Mouse (Mus musculus) limb, embryonic 12.5 days (tissue): ENCODE results near the gene Tmem63b. TPM values are rescaled to one million over a fixed set of nuclear protein-coding genes. Genes with fewer than 3 reads are reported as not detected.
"Not testable (repeated sequence)": the region's sequence is repeated elsewhere in the genome, so short reads cannot be mapped to it uniquely, and the experiment has no call there.

ENCODE experiments used
- ATAC-seq: fragments of 200-750 bp; cut with Nextera tagmentation; 2 replicates; pipeline ENCODE4 v1.8.0; 2017; ENCODE audit warnings: low read depth, moderate TSS enrichment; ENCODE audit not compliant: insufficient number of reproducible peaks, insufficient read depth, low FRiP score, low TSS enrichment
- H3K27ac ChIP-seq: fragments of 300-500 bp; sonication (generic); 2 replicates; pipeline ENCODE4 v1.5.1; 2016; ENCODE audit warnings: mild to moderate bottlenecking, moderate library complexity
- H3K27me3 ChIP-seq: fragments of 300-500 bp; sonication (generic); 2 replicates; pipeline ENCODE4 v1.6.1; 2016; ENCODE audit warnings: mild to moderate bottlenecking, moderate library complexity
- H3K36me3 ChIP-seq: fragments of 300-500 bp; sonication (generic); 2 replicates; pipeline ENCODE4 v1.6.1; 2016; ENCODE audit warnings: mild to moderate bottlenecking, moderate library complexity
- H3K4me1 ChIP-seq: fragments of 300-500 bp; sonication (generic); replicated peaks from 2 replicates; pipeline ENCODE4 v1.6.1; 2016
- H3K4me2 ChIP-seq: fragments of 300-500 bp; sonication (generic); 2 replicates; pipeline ENCODE4 v1.6.1; 2016; ENCODE audit warnings: mild to moderate bottlenecking, moderate library complexity
- H3K4me3 ChIP-seq: fragments of 300-500 bp; sonication (generic); replicated peaks from 2 replicates; pipeline ENCODE4 v1.5.1; 2016; ENCODE audit warnings: mild to moderate bottlenecking
- H3K9ac ChIP-seq: fragments of 300-500 bp; sonication (generic); replicated peaks from 2 replicates; pipeline ENCODE4 v1.6.1; 2016; ENCODE audit warnings: mild to moderate bottlenecking, moderate library complexity
- H3K9me3 ChIP-seq: fragments of 300-500 bp; sonication (generic); 2 replicates; pipeline ENCODE4 v1.6.1; 2016; ENCODE audit warnings: mild to moderate bottlenecking, moderate library complexity
- WGBS: fragments of 180-500 bp; shearing (Covaris S2); methylation state at CpG from one replicate; pipeline ENCODE4 v1.1.7; 2016; 5-methylcytosine and 5-hydroxymethylcytosine counted together
- polyA plus RNA-seq: library from polyadenylated mRNA; unstranded; fragments of >200 nt; fragmentation: Nextera tagmentation; extraction: Ambion mirVana; gene quantifications from 2 replicates; pipeline ENCODE4 v1.2.1, GENCODE M21; 2016

The Tmem63b gene
- polyA plus RNA-seq, 1 experiment from 2014 or later: 34.1 TPM

DNA sequence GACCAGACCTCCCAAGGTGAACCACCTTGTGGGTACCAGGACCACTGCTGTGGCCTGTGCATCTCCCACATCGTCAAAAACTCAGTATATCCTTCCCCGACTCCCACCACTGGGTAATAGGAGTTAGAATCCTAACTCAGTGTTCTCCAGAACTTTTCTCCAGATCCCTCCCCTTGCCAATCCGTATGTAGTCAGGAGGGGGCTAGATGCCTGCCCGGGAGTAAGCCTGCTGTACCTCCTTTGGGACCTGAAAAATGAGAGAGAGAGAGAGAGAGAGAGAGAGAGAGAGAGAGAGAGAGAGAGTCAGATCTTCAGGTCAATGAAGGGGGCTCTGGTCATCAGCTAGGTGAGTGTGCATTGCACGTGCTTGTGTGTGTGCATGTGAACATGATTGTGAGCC is 52.7 kb downstream of the Tmem63b start:
- Histone ChIP-seq H3K27ac (no peak overlapping the region), H3K4me2 (no peak overlapping the region), H3K4me3 (no peak overlapping the region), H3K36me3 (no peaks in the 10 kb centered on the region), H3K9me3 (no peaks in the 10 kb centered on the region), H3K4me1 (peaks cover 11% of the 10 kb centered on the region), H3K9ac (no peak overlapping the region), H3K27me3 (peaks cover under 1% of the 10 kb centered on the region; the same call in 1 of the 2 replicates)
- WGBS: 82% methylated on average over 5 of the region's 5 CpGs
- ATAC-seq: no peak

- H3K27ac ChIP-seq: no peak overlapping the region
- WGBS: 74% methylated on average over 6 of the region's 6 CpGs
- peaks cover 5% of the 10 kb centered on the region; the same call in 1 of the 2 replicates for H3K27me3 ChIP-seq
- no peaks in the 10 kb centered on the region for H3K36me3 ChIP-seq
- ATAC-seq: no peak
- no peak overlapping the region for H3K4me2 ChIP-seq
- H3K9me3 ChIP-seq: no peaks in the 10 kb centered on the region
- peaks cover 11% of the 10 kb centered on the region for H3K4me1 ChIP-seq
- H3K4me3 ChIP-seq: no peak overlapping the region
- no peak overlapping the region for H3K9ac ChIP-seq
Observed at GRCm38 (mm10) chr17:45631940-45632339, 54.8 kb downstream of the Tmem63b start.

DNA sequence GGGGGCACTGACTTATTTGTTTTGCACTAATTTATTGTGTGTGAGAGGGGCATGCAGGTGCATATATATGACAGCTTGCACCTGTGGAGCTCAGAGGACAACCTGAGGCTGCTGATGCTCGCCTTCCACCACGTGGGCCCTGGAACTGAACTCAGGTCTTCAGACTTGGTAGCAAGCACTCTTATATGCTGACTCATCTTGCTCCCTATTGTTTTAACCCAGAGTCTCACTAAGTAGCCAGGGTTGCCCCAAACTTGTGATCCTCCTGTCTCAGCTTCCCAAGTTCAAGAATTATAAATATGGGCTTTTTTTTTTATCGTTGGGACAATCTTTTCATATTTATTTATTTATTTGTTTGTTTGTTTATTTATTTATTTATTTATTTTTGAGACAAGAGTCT is 55.7 kb downstream of the Tmem63b start:
- Histone ChIP-seq H3K4me1 (peaks cover 11% of the 10 kb centered on the region), H3K27ac (no peak overlapping the region), H3K9ac (no peak overlapping the region), H3K36me3 (no peaks in the 10 kb centered on the region), H3K4me3 (peak overlapping the region; percentile 46; the same call in 1 of the 2 replicates), H3K9me3 (no peaks in the 10 kb centered on the region), H3K27me3 (peaks cover 5% of the 10 kb centered on the region; the same call in 1 of the 2 replicates), H3K4me2 (peak overlapping the region; percentile 85)
- no peak for ATAC-seq
- WGBS: 53% methylated on average over 3 of the region's 3 CpGs

GRCm38 (mm10) chr17:45629861-45630694 is 56.6 kb downstream of the Tmem63b start:
- H3K9me3 ChIP-seq: no peaks in the 10 kb centered on the region
- ATAC-seq: peak; percentile 56; the same call in 1 of the 2 replicates
- WGBS: 3% methylated on average over 34 of the region's 34 CpGs
- H3K27ac ChIP-seq: no peak overlapping the region
- H3K9ac ChIP-seq: peak overlapping the region; percentile 70
- H3K36me3 ChIP-seq: no peaks in the 10 kb centered on the region
- peaks cover 11% of the 10 kb centered on the region for H3K4me1 ChIP-seq
- peak overlapping the region; percentile 85 for H3K4me2 ChIP-seq
- H3K27me3 ChIP-seq: peaks cover 5% of the 10 kb centered on the region; the same call in 1 of the 2 replicates
- H3K4me3 ChIP-seq: peak overlapping the region; percentile 46

DNA sequence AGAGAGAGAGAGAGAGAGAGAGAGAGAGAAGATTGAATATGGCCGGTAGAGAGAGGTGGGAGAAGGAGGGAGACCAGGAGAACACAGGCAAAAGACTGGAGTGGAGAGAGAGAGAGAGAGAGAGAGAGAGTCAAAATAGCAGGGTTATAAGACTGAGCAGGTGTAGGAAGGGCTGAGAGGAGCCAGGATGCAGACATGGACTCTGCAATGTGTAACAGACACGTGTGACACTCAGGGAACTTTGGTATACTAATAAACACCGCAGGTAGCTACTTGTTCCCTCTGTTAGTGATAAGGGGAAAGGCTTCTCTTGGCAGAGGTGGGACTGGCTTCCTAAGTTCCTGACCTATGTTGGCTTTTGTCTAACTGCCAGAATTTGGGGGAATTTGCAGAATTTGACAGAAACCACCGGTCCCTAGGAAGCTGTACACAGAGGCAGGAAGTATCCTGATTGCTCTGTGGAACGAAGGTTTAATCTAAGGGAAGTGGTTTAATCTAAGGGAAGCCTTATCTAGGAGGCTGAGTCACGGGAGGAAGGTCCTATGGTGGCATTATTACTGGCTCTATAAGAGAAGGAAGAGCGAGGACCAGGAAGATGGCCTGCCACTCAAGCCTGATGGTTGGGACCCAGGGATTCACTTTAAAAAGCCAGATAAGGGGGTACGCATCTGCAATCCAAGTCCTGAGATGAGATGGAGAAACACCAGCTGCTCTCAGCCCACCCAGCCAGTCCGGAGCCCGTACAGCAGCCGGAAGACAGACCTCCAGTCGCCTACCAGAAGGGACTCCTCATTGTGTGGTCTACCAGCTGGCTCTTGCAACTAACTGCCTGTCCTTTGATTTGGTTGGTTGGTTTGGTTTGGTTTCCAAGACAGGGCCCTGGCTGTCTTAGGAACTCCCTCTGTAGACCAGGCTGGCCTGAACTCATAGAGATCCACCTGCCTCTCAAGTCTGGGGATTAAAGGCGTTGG is 57.5 kb downstream of the Tmem63b start:
- H3K27me3 ChIP-seq: peaks cover 5% of the 10 kb centered on the region; the same call in 1 of the 2 replicates
- H3K27ac ChIP-seq: no peak overlapping the region
- H3K4me2 ChIP-seq: peak overlapping the region; percentile 85
- 69% methylated on average over 13 of the region's 13 CpGs for WGBS
- no peak; the same call in 1 of the 2 replicates for ATAC-seq
- H3K9ac ChIP-seq: no peak overlapping the region; the same call in 1 of the 2 replicates
- H3K36me3 ChIP-seq: no peaks in the 10 kb centered on the region
- H3K4me3 ChIP-seq: peak overlapping the region; percentile 46
- H3K4me1 ChIP-seq: peaks cover 11% of the 10 kb centered on the region
- no peaks in the 10 kb centered on the region for H3K9me3 ChIP-seq

GRCm38 (mm10) chr17:45628160-45628559 is 58.5 kb downstream of the Tmem63b start:
- no peak overlapping the region for H3K4me2 ChIP-seq
- H3K4me3 ChIP-seq: no peak overlapping the region
- no peak overlapping the region for H3K27ac ChIP-seq
- peaks cover 5% of the 10 kb centered on the region; the same call in 1 of the 2 replicates for H3K27me3 ChIP-seq
- no peak for ATAC-seq
- no peak overlapping the region for H3K9ac ChIP-seq
- no peaks in the 10 kb centered on the region for H3K36me3 ChIP-seq
- no peaks in the 10 kb centered on the region for H3K9me3 ChIP-seq
- 24% methylated on average over 3 of the region's 3 CpGs for WGBS
- H3K4me1 ChIP-seq: peaks cover 11% of the 10 kb centered on the region

DNA sequence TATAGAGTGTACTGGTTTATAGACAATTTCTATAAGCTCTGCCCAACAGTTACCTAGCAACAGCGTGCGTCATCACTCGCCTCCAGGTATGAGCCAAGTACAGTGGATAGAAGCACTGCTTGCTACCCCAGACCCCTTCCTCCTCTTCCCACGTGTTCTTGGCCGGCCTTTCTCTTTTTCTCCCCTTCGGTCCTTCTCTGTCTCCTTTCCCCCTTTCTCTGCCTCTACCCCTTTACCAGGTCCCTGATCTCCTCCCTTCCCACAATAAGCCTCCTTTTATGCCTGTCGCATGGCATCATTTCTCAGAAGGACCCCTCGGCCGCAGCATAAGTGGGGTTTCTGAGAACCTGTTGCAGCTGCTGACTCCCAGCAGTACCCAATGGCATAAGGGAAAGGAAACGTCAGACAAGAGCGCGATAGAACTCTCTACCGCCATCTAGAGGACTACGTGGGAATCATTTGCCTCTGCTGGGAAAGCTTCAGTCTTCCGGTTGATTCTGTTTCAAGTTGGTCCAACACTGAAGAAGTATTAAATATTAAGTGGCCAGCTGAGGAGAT is 60.0 kb downstream of the Tmem63b start:
- H3K27ac ChIP-seq: no peak overlapping the region
- H3K9me3 ChIP-seq: no peaks in the 10 kb centered on the region
- H3K27me3 ChIP-seq: peaks cover 5% of the 10 kb centered on the region; the same call in 1 of the 2 replicates
- no peaks in the 10 kb centered on the region for H3K36me3 ChIP-seq
- ATAC-seq: no peak
- no peak overlapping the region for H3K4me3 ChIP-seq
- 0 out of 2 replicates have a peak overlapping the region, but pooled peaks have one; percentile 28 for H3K9ac ChIP-seq
- 29% methylated on average over 15 of the region's 15 CpGs for whole genome bisulfite sequencing
- peaks cover 11% of the 10 kb centered on the region for H3K4me1 ChIP-seq
- peak overlapping the region; percentile 47 for H3K4me2 ChIP-seq

DNA sequence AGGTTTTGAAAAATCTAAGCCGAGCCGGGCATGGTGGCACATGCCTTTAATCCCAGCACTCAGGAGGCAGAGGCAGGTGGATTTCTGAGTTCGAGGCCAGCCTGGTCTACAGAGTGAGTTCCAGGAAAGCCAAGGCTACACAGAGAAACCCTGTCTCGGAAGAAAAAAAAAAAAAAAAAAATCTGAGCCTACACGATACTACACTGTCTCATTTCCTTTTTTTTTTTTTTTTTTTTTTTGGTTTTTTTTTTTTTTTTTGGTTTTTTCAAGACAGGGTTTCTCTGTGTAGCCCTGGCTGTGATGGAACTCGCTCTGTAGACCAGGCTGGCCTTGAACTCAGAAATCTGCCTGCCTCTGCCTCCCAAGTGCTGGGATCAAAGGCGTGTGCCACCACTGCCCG is 63.3 kb downstream of the Tmem63b start:
- not testable (repeated sequence) for H3K9ac ChIP-seq, H3K27ac ChIP-seq, H3K9me3 ChIP-seq, H3K4me1 ChIP-seq, H3K4me3 ChIP-seq, H3K4me2 ChIP-seq, H3K36me3 ChIP-seq, H3K27me3 ChIP-seq, ATAC-seq
- WGBS: 93% methylated on average over 8 of the region's 8 CpGs

GRCm38 (mm10) chr17:45619386-45620256 is 67.1 kb downstream of the Tmem63b start:
- no peaks in the 10 kb centered on the region for H3K9me3 ChIP-seq
- H3K4me2 ChIP-seq: peak overlapping the region; percentile 54
- H3K4me1 ChIP-seq: peaks cover 9% of the 10 kb centered on the region
- ATAC-seq: no peak
- peak overlapping the region; percentile 42; the same call in 1 of the 2 replicates for H3K9ac ChIP-seq
- 25% methylated on average over 20 of the region's 20 CpGs for whole genome bisulfite sequencing
- H3K27me3 ChIP-seq: no peaks in the 10 kb centered on the region
- H3K4me3 ChIP-seq: peak overlapping the region; percentile 26
- H3K36me3 ChIP-seq: no peaks in the 10 kb centered on the region
- H3K27ac ChIP-seq: peak overlapping the region; percentile 41

DNA sequence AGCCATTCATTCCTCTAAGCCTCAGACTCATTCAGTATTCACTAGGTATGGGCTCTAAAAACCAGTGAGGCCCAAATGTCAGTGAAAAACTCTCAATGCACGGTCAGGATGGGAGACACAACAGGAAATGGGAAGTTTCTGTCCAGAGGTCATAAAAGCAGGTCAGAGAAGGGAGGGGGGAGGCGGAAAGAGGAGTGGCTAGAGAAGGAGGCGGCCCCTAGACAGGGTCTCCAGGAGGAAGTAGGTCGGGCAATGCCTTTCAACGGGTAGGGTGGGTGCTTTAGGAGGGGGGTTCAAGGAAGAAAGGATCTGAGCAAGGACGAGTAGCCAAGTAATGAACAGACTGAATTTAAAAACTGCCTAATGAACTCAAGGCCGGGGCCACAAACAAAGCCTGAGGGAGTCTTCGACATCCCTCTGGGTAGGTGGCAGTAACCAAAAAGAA is 67.7 kb downstream of the Tmem63b start:
- Histone ChIP-seq H3K36me3 (no peaks in the 10 kb centered on the region), H3K4me1 (peaks cover 9% of the 10 kb centered on the region), H3K27me3 (no peaks in the 10 kb centered on the region), H3K4me3 (peak overlapping the region; percentile 26), H3K4me2 (peak overlapping the region; percentile 54), H3K9ac (peak overlapping the region; percentile 42; the same call in 1 of the 2 replicates), H3K9me3 (no peaks in the 10 kb centered on the region), H3K27ac (peak overlapping the region; percentile 36)
- ATAC-seq: no peak
- WGBS: 13% methylated on average over 8 of the region's 8 CpGs
